Mouse (Mus musculus) heart, embryonic 16.5 days (tissue): ENCODE data around the gene Sgca. TPM values are rescaled to one million over a fixed set of nuclear protein-coding genes. Genes with fewer than 3 reads are reported as not detected.

ENCODE experiments used
- ATAC-seq: fragments of 200-750 bp; cut with Nextera tagmentation; replicated peaks from 2 replicates; pipeline ENCODE4 v1.8.0; 2017; ENCODE audit warnings: moderate number of reproducible peaks; ENCODE audit not compliant: insufficient read depth, low FRiP score; ENCODE audit errors: extremely low read depth
- H3K27ac ChIP-seq: fragments of 300-500 bp; sonication (generic); 2 replicates; pipeline ENCODE4 v1.5.1; 2014; ENCODE audit warnings: mild to moderate bottlenecking, low read length, control low read depth, moderate library complexity
- H3K27me3 ChIP-seq: fragments of 300-500 bp; sonication (generic); 2 replicates; pipeline ENCODE4 v1.6.1; 2014; ENCODE audit warnings: low read length, mixed read lengths; ENCODE audit not compliant: control insufficient read depth, insufficient read depth
- H3K36me3 ChIP-seq: fragments of 300-500 bp; sonication (generic); 2 replicates; pipeline ENCODE4 v1.6.1; 2014; ENCODE audit not compliant: control insufficient read depth, insufficient read depth
- H3K4me1 ChIP-seq: fragments of 300-500 bp; sonication (generic); 2 replicates; pipeline ENCODE4 v1.6.1; 2014; ENCODE audit warnings: low read length, mixed read lengths; ENCODE audit not compliant: control insufficient read depth, insufficient read depth
- H3K4me2 ChIP-seq: fragments of 300-500 bp; sonication (generic); 2 replicates; pipeline ENCODE4 v1.6.1; 2014; ENCODE audit warnings: low read depth, mild to moderate bottlenecking, control low read depth, low read length
- H3K4me3 ChIP-seq: fragments of 300-500 bp; sonication (generic); 2 replicates; pipeline ENCODE4 v1.5.1; 2014; ENCODE audit warnings: mild to moderate bottlenecking, control low read depth, low read length
- H3K9ac ChIP-seq: fragments of 300-500 bp; sonication (generic); 2 replicates; pipeline ENCODE4 v1.6.1; 2014; ENCODE audit warnings: low read length, control low read depth
- H3K9me3 ChIP-seq: fragments of 300-500 bp; sonication (generic); replicated peaks from 2 replicates; pipeline ENCODE4 v1.6.1; 2016; ENCODE audit warnings: low read length; ENCODE audit not compliant: control insufficient read depth
- WGBS: fragments of 180-500 bp; shearing (Covaris S2); extraction: QIAGEN DNeasy Blood & Tissue Kit; methylation state at CpG from one replicate; pipeline ENCODE4 v1.1.7; 2014; 5-methylcytosine and 5-hydroxymethylcytosine counted together
- polyA plus RNA-seq: library from polyadenylated mRNA; unstranded; fragments of >200 nt; fragmentation: Nextera tagmentation; extraction: Ambion mirVana; gene quantifications from 2 replicates; pipeline ENCODE4 v1.2.1, GENCODE M21; 2015

The Sgca gene
- polyA plus RNA-seq, 1 experiment from 2014 or later = 29.4 TPM

GRCm38 (mm10) chr11:94996984-94997383 lies 20.9 kb upstream of the Sgca start:
- H3K4me2 ChIP-seq = no peak overlapping the region

GRCm38 (mm10) chr11:94996101-94996500 lies 20.0 kb upstream of the Sgca start:
- Histone ChIP-seq H3K4me3 (no peak overlapping the region), H3K4me2 (no peak overlapping the region), H3K9me3 (no peaks in the 10 kb centered on the region), H3K9ac (no peak overlapping the region), H3K27me3 (no peaks in the 10 kb centered on the region), H3K4me1 (peaks cover 60% of the 10 kb centered on the region), H3K27ac (no peak overlapping the region), H3K36me3 (peaks cover 17% of the 10 kb centered on the region; the same call in 1 of the 2 replicates)
- no peak for ATAC-seq
- WGBS = 83% methylated on average over 8 of the region's 8 CpGs

More at GRCm38 (mm10) chr11:94996984-94997383, 20.9 kb upstream of the Sgca start:
- ATAC-seq = no peak
- H3K9me3 ChIP-seq = no peaks in the 10 kb centered on the region
- H3K27me3 ChIP-seq = no peaks in the 10 kb centered on the region
- H3K36me3 ChIP-seq = peaks cover 24% of the 10 kb centered on the region
- H3K4me1 ChIP-seq = peaks cover 60% of the 10 kb centered on the region
- no peak overlapping the region for H3K27ac ChIP-seq
- no peak overlapping the region for H3K4me3 ChIP-seq
- H3K9ac ChIP-seq = no peak overlapping the region
- WGBS = 91% methylated on average over 6 of the region's 6 CpGs

GRCm38 (mm10) chr11:94994947-94995772 lies 19.0 kb upstream of the Sgca start:
- no peak overlapping the region for H3K27ac ChIP-seq
- WGBS = 78% methylated on average over 11 of the region's 11 CpGs
- peaks cover 55% of the 10 kb centered on the region for H3K4me1 ChIP-seq
- H3K27me3 ChIP-seq = no peaks in the 10 kb centered on the region
- H3K9me3 ChIP-seq = no peaks in the 10 kb centered on the region
- peak overlapping the region; percentile 95 for H3K9ac ChIP-seq
- H3K36me3 ChIP-seq = peaks cover 17% of the 10 kb centered on the region; the same call in 1 of the 2 replicates
- H3K4me2 ChIP-seq = peak overlapping the region; percentile 98
- ATAC-seq = no peak
- H3K4me3 ChIP-seq = peak overlapping the region; percentile 93

- no peak for ATAC-seq
- Histone ChIP-seq H3K36me3 (peaks cover 15% of the 10 kb centered on the region; the same call in 1 of the 2 replicates), H3K4me1 (peaks cover 60% of the 10 kb centered on the region), H3K4me2 (peak overlapping the region; percentile 98), H3K4me3 (peak overlapping the region; percentile 93), H3K27me3 (no peaks in the 10 kb centered on the region), H3K27ac (peak overlapping the region; percentile 94), H3K9ac (peak overlapping the region; percentile 95), H3K9me3 (no peaks in the 10 kb centered on the region)
- WGBS = 26% methylated on average over 10 of the region's 10 CpGs
These were observed 18.2 kb upstream of the Sgca start for GRCm38 (mm10) chr11:94994208-94994814.

- H3K9me3 ChIP-seq = no peaks in the 10 kb centered on the region
- H3K4me3 ChIP-seq = peak overlapping the region; percentile 93
- no peaks in the 10 kb centered on the region for H3K27me3 ChIP-seq
- peak overlapping the region; percentile 95 for H3K9ac ChIP-seq
- peaks cover 11% of the 10 kb centered on the region; the same call in 1 of the 2 replicates for H3K36me3 ChIP-seq
- peaks cover 66% of the 10 kb centered on the region for H3K4me1 ChIP-seq
- 3% methylated on average over 22 of the region's 22 CpGs for WGBS
- H3K4me2 ChIP-seq = peak overlapping the region; percentile 98
- peak overlapping the region; percentile 94 for H3K27ac ChIP-seq
- ATAC-seq = 0 out of 2 replicates have a peak, but pooled peaks have one; percentile 2
These were observed 16.9 kb upstream of the Sgca start for GRCm38 (mm10) chr11:94992754-94993606.

GRCm38 (mm10) chr11:94992480-94992753 lies 16.3 kb upstream of the Sgca start:
- Histone ChIP-seq H3K4me1 (peaks cover 65% of the 10 kb centered on the region), H3K4me3 (peak overlapping the region; percentile 93), H3K27ac (peak overlapping the region; percentile 94), H3K9ac (peak overlapping the region; percentile 95), H3K36me3 (peaks cover 7% of the 10 kb centered on the region; the same call in 1 of the 2 replicates), H3K4me2 (peak overlapping the region; percentile 98), H3K27me3 (no peaks in the 10 kb centered on the region), H3K9me3 (no peaks in the 10 kb centered on the region)
- ATAC-seq = no peak
- WGBS = under 1% methylated on average over 20 of the region's 20 CpGs

GRCm38 (mm10) chr11:94991641-94992479 lies 15.7 kb upstream of the Sgca start:
- H3K4me3 ChIP-seq = peak overlapping the region; percentile 93
- peak overlapping the region; percentile 98 for H3K4me2 ChIP-seq
- H3K27ac ChIP-seq = peak overlapping the region; percentile 94
- H3K9me3 ChIP-seq = no peaks in the 10 kb centered on the region
- peak overlapping the region; percentile 95 for H3K9ac ChIP-seq
- peaks cover 69% of the 10 kb centered on the region for H3K4me1 ChIP-seq
- no peak for ATAC-seq
- under 1% methylated on average over 99 of the region's 99 CpGs for WGBS
- no peaks in the 10 kb centered on the region for H3K27me3 ChIP-seq
- H3K36me3 ChIP-seq = peaks cover 4% of the 10 kb centered on the region; the same call in 1 of the 2 replicates
